Mouse (Mus musculus): ENCODE results near the gene Zfp319.
A peak's percentile ranks its signal among the peaks of the same experiment; 100 is the strongest.

Zfp319 gene

GRCm38 (mm10) chr8:95348811-95349630 lies 17.3 kb upstream of the Zfp319 start:
- peak; percentile 35 to 36 for DNase-seq

- no peak for DNase-seq
These were observed 16.6 kb upstream of the Zfp319 start for GRCm38 (mm10) chr8:95348356-95348755.

GRCm38 (mm10) chr8:95346643-95347545 lies 15.1 kb upstream of the Zfp319 start:
- peak; percentile 37 to 54 for DNase-seq

- DNase-seq: no peak
These were observed 12.9 kb upstream of the Zfp319 start for GRCm38 (mm10) chr8:95344668-95345067.

- no peak for DNase-seq
These were observed 10.0 kb upstream of the Zfp319 start for GRCm38 (mm10) chr8:95341721-95342120.

GRCm38 (mm10) chr8:95336363-95336762 lies 4.6 kb upstream of the Zfp319 start:
- no peak for DNase-seq

- DNase-seq: no peak
These were observed 4.0 kb upstream of the Zfp319 start for GRCm38 (mm10) chr8:95335706-95336105.

- no peak for DNase-seq
These were observed 868 bp upstream of the Zfp319 start for GRCm38 (mm10) chr8:95332437-95333199.

DNA sequence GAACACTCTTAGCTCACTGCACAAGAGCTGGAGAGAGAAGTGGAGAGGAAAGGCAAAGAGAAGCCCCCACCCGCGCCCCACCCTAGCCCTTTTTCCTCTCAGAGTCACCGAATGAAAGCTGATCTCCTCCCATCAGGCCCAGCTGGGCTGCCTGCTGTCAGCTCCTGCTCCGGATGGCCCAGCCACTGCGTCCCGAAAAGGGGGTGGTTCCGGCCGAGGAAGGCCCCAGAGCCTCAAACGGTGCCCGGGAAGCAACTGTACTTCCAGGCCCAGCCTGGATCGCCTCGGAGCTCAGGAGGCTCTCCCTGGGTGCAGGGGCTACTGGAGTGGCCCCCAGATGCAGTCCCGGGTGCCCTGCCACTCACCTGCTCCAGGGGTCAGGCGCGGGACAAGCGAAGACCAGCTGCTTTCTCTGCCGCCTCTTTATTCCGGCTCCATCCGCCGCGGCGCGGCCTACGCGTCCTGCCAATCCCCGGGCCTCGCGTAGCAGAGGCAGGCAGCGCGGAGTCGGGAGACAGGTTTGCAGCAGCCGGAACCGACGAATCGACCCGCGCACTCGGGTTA lies 512 bp downstream of the Zfp319 start:
- DNase-seq: no peak

DNA sequence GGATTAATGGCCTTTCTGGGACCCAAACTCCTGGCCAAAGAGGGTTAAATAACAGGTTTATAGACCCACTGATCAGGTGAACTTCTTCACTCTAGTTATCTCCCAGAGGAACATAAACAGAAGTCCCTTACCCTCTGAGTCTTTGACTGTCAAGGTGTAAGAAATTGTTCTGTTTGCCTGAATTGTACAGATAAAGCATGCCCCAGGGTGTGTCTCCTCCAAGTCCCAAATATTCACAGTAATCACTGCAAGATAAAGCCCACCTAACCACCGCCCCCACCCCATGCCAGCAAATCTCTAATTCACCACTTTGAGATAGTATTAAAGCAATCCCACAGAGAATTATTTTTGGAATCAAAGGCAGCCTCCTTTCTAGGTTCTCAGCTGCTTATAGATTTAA lies 1.4 kb downstream of the Zfp319 start:
- DNase-seq: no peak

- no peak for DNase-seq
These were observed 3.8 kb downstream of the Zfp319 start for GRCm38 (mm10) chr8:95327866-95328465.

DNA sequence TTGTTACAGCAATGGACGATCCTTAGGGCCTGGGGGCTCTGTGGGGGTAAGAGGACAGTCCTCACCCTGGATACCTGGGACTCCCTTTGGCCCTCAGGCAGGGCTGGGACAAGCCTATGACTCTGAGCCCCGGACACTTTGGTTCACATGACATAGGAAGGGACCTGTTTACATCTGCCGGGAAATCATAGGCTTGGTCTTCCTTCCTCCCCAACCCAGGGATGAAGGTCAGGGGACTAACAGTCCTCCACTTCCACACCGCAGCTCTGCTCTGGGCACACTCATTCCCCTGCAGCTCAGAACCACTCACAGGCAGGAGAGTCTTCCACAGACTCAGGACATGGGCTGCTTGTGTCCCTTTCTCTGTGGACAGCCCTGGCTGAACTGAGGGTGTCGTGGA lies 4.9 kb downstream of the Zfp319 start:
- no peak for DNase-seq

GRCm38 (mm10) chr8:95324646-95325045 lies 7.1 kb downstream of the Zfp319 start:
- DNase-seq: no peak

DNA sequence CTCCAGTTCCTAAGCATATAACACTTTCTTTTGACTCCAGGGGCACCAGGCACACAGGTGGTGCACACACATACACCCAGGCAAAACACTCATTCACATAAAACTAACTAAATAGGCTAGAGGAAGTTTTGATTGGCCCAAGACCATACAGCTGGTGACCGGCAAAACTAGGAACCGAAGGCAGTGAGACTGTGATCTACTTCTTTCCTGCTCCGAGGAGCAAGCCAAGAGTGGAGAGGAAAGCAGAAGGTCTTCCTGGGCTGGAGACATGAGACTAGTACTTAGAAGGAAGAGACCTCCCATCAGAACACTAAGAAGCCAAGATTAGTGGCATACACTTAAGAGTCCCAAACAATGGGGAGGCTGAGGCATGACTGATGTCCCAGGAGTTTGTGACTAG lies 8.5 kb downstream of the Zfp319 start:
- DNase-seq: no peak

DNA sequence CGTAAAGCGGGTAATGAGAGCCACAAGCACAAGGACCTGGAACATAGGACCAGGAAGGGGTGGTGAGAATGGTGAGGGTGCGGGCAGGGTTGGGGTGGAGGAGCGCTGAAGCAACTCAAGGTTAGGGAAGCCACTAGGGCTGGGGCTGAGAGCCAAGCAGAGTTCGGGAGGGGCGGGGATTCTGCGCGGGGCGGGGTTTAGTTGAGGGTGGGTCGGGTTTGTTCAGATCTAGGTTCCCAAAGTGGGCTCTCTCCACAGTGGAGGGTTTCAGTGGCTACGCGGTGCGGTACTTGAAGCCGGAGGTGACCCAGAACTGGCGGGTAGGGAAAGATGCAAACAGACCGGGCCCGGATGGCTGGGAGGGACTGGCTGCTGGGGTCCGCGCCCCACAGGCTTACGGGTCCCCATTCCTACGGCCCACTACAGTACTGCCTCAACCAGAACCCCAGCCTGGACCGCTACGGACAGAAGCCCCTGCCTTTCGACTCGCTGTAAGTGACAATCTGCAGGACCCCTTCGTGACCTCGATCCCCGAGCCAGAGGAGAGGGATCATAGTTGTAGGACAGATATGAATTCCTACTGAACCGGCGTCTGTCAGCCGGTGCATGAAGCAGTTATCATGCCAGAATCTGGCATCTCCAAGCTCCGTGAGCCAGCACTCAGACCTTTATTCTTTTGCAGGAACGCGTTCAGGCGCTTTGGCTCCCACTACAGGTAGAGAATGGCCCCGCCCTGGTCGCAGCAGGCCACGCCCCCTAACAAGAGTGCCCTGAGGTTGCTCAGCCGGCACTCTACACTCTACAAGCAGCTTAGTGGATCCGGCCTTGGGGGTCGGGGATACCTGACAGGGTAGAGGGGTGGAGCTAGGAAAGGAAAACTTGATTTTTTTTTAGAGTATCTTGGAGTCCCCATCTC lies 11.3 kb downstream of the Zfp319 start:
- DNase-seq: peak; percentile 56 to 64

- no peak for DNase-seq
These were observed 16.4 kb downstream of the Zfp319 start for GRCm38 (mm10) chr8:95315350-95315749.

- no peak for DNase-seq
These were observed 17.0 kb downstream of the Zfp319 start for GRCm38 (mm10) chr8:95314707-95315106.

- no peak for DNase-seq
These were observed 17.9 kb downstream of the Zfp319 start for GRCm38 (mm10) chr8:95313857-95314256.

- no peak for DNase-seq
These were observed 18.9 kb downstream of the Zfp319 start for GRCm38 (mm10) chr8:95312836-95313235.

DNA sequence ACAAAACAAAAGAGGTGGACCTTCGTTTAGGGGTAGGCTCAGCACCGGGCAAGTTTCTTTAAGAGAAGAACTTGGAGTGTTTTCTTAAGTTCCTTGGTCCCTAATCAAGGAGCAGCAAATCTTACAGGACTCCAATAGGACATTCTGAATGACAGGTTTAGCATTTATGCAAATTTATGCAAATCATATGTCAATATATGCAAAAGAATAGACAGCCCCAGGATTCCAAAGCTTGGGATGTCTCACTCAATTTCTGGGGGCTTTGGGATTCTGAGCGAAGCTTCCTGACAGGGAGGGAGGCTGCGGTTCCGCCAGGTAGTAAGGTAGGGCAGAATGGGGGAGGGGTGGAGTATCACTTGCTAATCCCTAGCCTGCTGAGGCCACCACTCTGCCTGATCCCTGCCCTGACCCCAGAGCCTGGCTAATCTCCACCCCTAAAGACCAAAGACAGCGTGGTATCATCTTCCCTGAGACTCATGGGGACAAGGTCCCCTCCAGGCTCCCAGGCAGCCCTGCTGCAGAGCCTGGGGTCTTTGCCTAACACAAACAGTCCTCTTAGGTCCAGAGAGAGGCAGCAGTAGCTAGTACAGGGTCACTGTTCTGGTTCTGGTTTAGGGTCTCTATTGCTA lies 21.3 kb downstream of the Zfp319 start, which contains the start of gene Tepp:
TSS of gene Tepp (plus strand) at position 225 of the 629 bp plus-strand sequence.
- DNase-seq: no peak

DNA sequence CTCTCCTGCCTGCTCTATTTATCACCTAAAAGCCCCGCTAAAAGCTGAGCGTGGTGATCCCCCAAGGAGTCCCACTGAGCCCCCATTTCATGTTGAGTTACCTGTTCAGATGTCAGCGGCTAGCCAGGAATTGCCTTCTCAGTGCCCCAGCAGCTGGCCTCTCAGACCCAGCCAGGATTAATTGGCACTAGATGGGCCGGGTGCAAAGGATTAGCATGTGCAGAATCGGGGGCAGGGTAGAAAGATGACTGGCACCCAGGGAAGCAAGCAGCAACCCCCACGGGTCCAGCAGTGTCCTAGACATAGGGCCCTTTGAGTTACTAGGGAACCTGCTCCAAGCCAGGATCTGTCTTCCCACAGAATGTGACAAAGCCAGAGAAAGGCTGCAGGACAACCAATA lies 25.3 kb downstream of the Zfp319 start, which contains the start of gene Cngb1:
TSS of gene Cngb1 (minus strand) at position 155 of the 400 bp plus-strand sequence.
- DNase-seq: no peak
